Mouse (Mus musculus) liver, embryonic 16.5 days (tissue): Measurements from ENCODE around the gene Nrcam. TPM values are rescaled to one million over a fixed set of nuclear protein-coding genes. Genes with fewer than 3 reads are reported as not detected.
"Not testable (repeated sequence)": the region's sequence is repeated elsewhere in the genome, so short reads cannot be mapped to it uniquely, and the experiment has no call there.

Source experiments
- ATAC-seq: fragments of 200-750 bp; cut with Nextera tagmentation; 2 replicates; pipeline ENCODE4 v1.8.0; 2017; ENCODE audit warnings: low read depth, mild to moderate bottlenecking, moderate number of reproducible peaks, moderate library complexity
- H3K27ac ChIP-seq: fragments of 300-500 bp; sonication (generic); 2 replicates; pipeline ENCODE4 v1.5.1; 2014; ENCODE audit warnings: mild to moderate bottlenecking, low read length
- H3K27me3 ChIP-seq: fragments of 300-500 bp; sonication (generic); 2 replicates; pipeline ENCODE4 v1.6.1; 2014; ENCODE audit warnings: low read depth, low read length, mixed read lengths; ENCODE audit not compliant: control insufficient read depth, insufficient read depth
- H3K36me3 ChIP-seq: fragments of 300-500 bp; sonication (generic); 2 replicates; pipeline ENCODE4 v1.6.1; 2014; ENCODE audit warnings: mild to moderate bottlenecking; ENCODE audit not compliant: control insufficient read depth, insufficient read depth
- H3K4me1 ChIP-seq: fragments of 300-500 bp; sonication (generic); 2 replicates; pipeline ENCODE4 v1.6.1; 2014; ENCODE audit warnings: low read depth, low read length, mixed read lengths; ENCODE audit not compliant: control insufficient read depth
- H3K4me2 ChIP-seq: fragments of 300-500 bp; sonication (generic); 2 replicates; pipeline ENCODE4 v1.6.1; 2014; ENCODE audit warnings: low read depth, low read length, mixed read lengths
- H3K4me3 ChIP-seq: fragments of 300-500 bp; sonication (generic); 2 replicates; pipeline ENCODE4 v1.5.1; 2014; ENCODE audit warnings: low read depth, mild to moderate bottlenecking, low read length
- H3K9ac ChIP-seq: fragments of 300-500 bp; sonication (generic); 2 replicates; pipeline ENCODE4 v1.6.1; 2014; ENCODE audit warnings: low read depth, low read length
- H3K9me3 ChIP-seq: fragments of 300-500 bp; sonication (generic); replicated peaks from 2 replicates; pipeline ENCODE4 v1.6.1; 2016; ENCODE audit warnings: low read length; ENCODE audit not compliant: control insufficient read depth
- WGBS: fragments of 180-500 bp; shearing (Covaris S2); extraction: QIAGEN DNeasy Blood & Tissue Kit; methylation state at CpG from one replicate; pipeline ENCODE4 v1.1.7; 2014; ENCODE audit not compliant: insufficient replicate concordance; 5-methylcytosine and 5-hydroxymethylcytosine counted together
- polyA plus RNA-seq: library from polyadenylated mRNA; unstranded; fragments of >200 nt; fragmentation: Nextera tagmentation; extraction: Ambion mirVana; gene quantifications from 2 replicates; pipeline ENCODE4 v1.2.1, GENCODE M21; 2015

Nrcam gene
- polyA plus RNA-seq: 0.13 and 0.14 TPM in 2 replicates

DNA sequence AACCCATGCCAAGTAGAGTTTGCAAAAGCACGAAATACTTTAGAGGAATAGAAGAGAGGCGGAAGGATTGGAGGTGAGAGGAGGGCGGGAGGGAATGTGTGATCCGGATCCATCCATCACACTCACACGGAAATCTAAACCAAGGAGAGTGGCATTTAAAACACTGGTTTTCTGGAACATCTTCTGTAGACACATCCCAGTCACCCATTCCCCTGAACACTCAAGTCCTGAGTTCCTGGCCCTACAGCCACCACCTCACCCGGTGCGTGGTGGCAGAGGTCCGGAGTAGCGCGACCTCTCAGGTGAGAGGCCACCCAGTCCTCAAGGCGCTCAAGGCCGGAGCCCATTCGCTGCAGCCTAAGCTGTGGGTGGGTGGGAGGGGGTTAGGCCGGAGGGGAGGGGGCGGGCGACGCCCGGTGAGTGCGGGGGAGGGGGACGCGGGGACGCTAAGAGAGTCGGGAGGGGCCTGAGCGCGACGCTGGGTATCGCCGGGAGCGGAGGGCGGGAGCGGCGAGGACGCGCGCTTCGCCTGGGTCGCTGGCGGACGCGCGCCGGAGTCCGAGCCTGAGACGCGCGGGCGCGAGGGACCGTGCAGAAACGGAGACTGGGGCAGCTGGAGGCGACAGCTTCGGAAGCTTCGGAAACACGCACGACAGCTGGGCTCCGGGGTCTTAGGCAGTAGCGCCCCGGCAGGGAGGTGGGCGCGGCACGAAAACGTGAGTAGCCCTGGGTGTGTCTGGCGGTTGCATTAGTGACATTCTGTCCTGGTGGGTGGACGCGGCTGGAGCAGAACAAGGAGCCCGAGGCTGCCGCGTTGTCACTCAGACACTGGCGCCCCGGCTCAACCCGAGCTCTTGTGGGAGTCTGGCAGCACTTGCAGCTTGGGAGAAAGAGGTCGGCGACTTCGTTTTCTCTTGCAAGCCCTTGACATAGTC is at the start of gene Nrcam:
Gene Nrcam, plus strand, starts transcription at position 505 of the 935 bp plus-strand sequence.
- no peak for ATAC-seq
- WGBS: 4% methylated on average over 72 of the region's 74 CpGs

DNA sequence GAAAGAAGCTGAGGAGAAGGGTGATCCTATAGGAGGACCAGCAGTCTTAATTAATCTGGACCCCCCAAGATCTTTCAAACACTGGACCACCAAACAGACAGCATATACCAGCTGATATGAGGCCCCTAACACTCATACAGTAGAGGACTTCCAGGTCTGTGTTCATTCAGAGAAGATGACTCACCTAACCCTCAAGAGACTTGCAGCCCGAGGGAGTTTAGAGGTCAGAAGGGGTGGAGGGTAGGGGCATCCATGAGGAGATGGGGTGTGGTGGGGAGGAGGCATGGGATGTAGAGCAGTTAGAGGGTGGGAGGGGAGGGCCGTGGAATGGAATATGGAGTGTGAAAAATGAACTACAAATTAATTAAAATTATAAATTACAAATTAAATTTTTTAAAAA is 48.5 kb upstream of the Nrcam start:
- ATAC-seq, H3K27ac ChIP-seq, H3K9me3 ChIP-seq, H3K4me1 ChIP-seq, H3K4me3 ChIP-seq, H3K27me3 ChIP-seq, H3K9ac ChIP-seq, H3K4me2 ChIP-seq, H3K36me3 ChIP-seq: not testable (repeated sequence)
- WGBS: 49% methylated on average over 2 of the region's 2 CpGs

More for the DNA sequence above, at the start of gene Nrcam:
- Histone ChIP-seq H3K27me3 (peaks cover 36% of the 10 kb centered on the region), H3K9ac (no peak within 1 kb of the TSS), H3K4me2 (peak within 1 kb of the TSS; percentile 76), H3K4me3 (peak within 1 kb of the TSS; percentile 53), H3K36me3 (no peaks in the 10 kb centered on the region), H3K4me1 (no peaks in the 10 kb centered on the region; the same call in 1 of the 2 replicates), H3K9me3 (no peaks in the 10 kb centered on the region), H3K27ac (no peak within 1 kb of the TSS)

DNA sequence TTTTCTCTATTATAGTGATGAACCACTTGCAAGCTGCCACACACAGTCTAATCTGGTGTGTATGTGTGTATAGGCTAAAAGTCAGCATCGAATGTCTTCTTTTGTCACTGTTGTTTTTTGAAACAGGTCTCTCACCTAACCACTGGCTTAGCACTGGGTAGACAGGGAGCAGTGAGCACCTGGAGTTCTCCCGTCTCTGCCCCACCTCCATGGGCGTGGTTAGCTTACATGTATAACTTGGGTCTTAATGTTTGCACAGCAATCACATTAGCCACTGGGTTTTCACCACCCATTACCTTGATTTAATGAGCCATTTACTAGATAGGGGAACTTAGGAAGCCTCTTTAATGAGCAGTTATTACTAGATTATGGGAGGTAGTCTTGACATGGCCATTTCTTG is 47.2 kb upstream of the Nrcam start:
- no peak overlapping the region for H3K27ac ChIP-seq
- H3K4me3 ChIP-seq: no peak overlapping the region
- 51% methylated on average over 3 of the region's 3 CpGs for WGBS
- H3K4me2 ChIP-seq: no peak overlapping the region
- no peaks in the 10 kb centered on the region; the same call in none of the 2 replicates for H3K4me1 ChIP-seq
- H3K9ac ChIP-seq: no peak overlapping the region
- no peak for ATAC-seq
- H3K27me3 ChIP-seq: no peaks in the 10 kb centered on the region
- H3K9me3 ChIP-seq: no peaks in the 10 kb centered on the region
- no peaks in the 10 kb centered on the region for H3K36me3 ChIP-seq

GRCm38 (mm10) chr12:44283378-44283777 is 45.3 kb upstream of the Nrcam start:
- no peak overlapping the region for H3K27ac ChIP-seq
- 32% methylated on average over 9 of the region's 9 CpGs for WGBS
- ATAC-seq: no peak
- H3K36me3 ChIP-seq: no peaks in the 10 kb centered on the region; the same call in 1 of the 2 replicates
- no peak overlapping the region for H3K4me2 ChIP-seq
- H3K4me3 ChIP-seq: no peak overlapping the region
- no peaks in the 10 kb centered on the region for H3K9me3 ChIP-seq
- no peaks in the 10 kb centered on the region for H3K27me3 ChIP-seq
- H3K9ac ChIP-seq: no peak overlapping the region
- H3K4me1 ChIP-seq: no peaks in the 10 kb centered on the region; the same call in none of the 2 replicates

DNA sequence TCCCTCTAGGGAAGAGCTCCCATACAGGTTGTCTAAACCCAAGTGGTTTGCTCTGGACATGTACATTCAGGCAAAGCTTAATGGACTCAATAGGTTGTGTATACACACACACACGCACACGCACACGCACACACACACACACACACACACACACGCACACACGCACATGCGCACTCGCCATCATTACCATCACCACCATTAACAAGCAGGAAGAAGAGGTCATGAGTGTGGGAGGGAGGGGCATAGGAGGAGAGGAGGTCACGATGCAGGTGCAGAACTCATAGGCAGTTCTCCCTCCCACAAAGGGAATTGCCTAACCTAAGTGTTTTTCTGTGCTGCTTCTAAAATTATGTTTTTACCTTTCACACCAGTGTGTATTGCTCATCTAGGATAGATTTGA is 41.7 kb upstream of the Nrcam start:
- no peak overlapping the region for H3K4me2 ChIP-seq
- H3K9ac ChIP-seq: no peak overlapping the region
- no peak overlapping the region for H3K4me3 ChIP-seq
- ATAC-seq: no peak
- H3K27ac ChIP-seq: no peak overlapping the region
- H3K9me3 ChIP-seq: no peaks in the 10 kb centered on the region
- 89% methylated on average over 8 of the region's 8 CpGs for WGBS
- H3K36me3 ChIP-seq: no peaks in the 10 kb centered on the region; the same call in 1 of the 2 replicates
- H3K4me1 ChIP-seq: no peaks in the 10 kb centered on the region
- no peaks in the 10 kb centered on the region for H3K27me3 ChIP-seq

DNA sequence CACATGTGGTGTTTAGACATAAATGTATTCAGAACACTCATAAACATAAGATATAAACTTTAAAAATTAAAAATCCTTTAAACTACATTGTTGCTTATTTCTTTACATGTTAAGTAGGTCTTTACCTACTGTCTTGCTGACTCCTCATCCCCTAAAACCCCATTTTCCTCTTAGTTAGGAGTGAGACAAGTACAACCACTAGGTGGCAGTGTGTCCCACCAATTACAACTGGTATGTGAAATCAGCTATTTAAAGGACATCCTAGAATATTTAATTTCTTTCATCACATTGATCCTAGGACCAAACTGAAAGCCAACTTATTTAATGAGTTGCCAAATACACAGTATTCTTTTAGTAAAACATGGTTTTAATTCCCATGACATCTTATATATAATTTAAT is 36.4 kb upstream of the Nrcam start:
- Histone ChIP-seq H3K27ac (no peak overlapping the region), H3K36me3 (no peaks in the 10 kb centered on the region; the same call in 1 of the 2 replicates), H3K27me3 (no peaks in the 10 kb centered on the region), H3K9ac (no peak overlapping the region), H3K9me3 (no peaks in the 10 kb centered on the region), H3K4me2 (no peak overlapping the region), H3K4me3 (no peak overlapping the region), H3K4me1 (no peaks in the 10 kb centered on the region)
- ATAC-seq: no peak

GRCm38 (mm10) chr12:44300793-44301192 is 27.9 kb upstream of the Nrcam start:
- Histone ChIP-seq H3K4me1 (no peaks in the 10 kb centered on the region), H3K9ac (no peak overlapping the region), H3K4me3 (no peak overlapping the region), H3K27me3 (no peaks in the 10 kb centered on the region), H3K9me3 (no peaks in the 10 kb centered on the region), H3K27ac (no peak overlapping the region), H3K36me3 (no peaks in the 10 kb centered on the region), H3K4me2 (no peak overlapping the region)
- no peak for ATAC-seq

DNA sequence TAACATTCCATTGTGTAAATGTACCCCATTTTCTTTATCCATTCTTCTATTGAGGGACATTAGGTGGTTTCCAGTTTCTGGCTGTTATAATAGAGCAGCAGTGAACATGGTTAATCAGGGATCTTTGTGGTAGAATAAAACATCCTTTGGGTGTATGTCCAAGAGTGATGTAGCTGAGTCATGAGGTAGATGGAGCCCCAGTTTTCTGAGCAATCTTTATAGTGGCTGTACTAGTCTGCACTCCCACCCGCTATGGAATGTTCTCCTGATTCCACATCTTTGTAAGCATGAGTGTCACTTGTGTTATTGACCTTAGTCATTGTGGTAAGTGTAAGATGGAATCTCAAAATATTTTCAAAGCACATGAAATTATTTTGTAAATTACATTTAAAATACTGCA is 24.7 kb upstream of the Nrcam start:
- H3K4me3 ChIP-seq: no peak overlapping the region
- no peaks in the 10 kb centered on the region for H3K4me1 ChIP-seq
- H3K4me2 ChIP-seq: no peak overlapping the region
- WGBS: 75% methylated on average over 1 of the region's 1 CpGs
- H3K36me3 ChIP-seq: peaks cover 5% of the 10 kb centered on the region; the same call in 1 of the 2 replicates
- ATAC-seq: no peak
- no peak overlapping the region for H3K27ac ChIP-seq
- no peaks in the 10 kb centered on the region for H3K9me3 ChIP-seq
- no peaks in the 10 kb centered on the region for H3K27me3 ChIP-seq
- H3K9ac ChIP-seq: no peak overlapping the region

DNA sequence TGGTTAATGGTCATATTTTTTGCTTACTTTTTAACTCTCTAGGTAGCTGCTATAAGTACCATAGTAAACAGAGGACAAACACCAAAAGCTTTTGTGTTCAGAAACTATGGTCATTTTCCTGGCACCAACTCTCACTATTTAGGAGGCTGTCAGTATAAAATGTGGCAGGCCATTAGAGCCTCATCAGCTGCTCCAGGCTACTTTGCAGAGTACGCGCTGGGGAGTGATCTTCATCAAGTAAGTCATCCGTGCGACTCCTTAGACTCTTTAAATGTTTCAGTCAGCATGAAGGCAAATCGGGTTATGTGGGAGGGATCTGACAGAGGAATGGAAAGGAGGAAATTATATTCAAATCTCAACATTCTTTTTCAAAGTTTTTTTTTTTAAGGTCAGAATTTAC is 23.8 kb upstream of the Nrcam start:
- H3K4me2 ChIP-seq: no peak overlapping the region
- H3K9me3 ChIP-seq: no peaks in the 10 kb centered on the region
- no peak overlapping the region for H3K4me3 ChIP-seq
- H3K36me3 ChIP-seq: peaks cover 5% of the 10 kb centered on the region; the same call in 1 of the 2 replicates
- H3K27ac ChIP-seq: no peak overlapping the region
- H3K27me3 ChIP-seq: no peaks in the 10 kb centered on the region
- no peak for ATAC-seq
- H3K9ac ChIP-seq: no peak overlapping the region
- WGBS: 78% methylated on average over 5 of the region's 5 CpGs
- no peaks in the 10 kb centered on the region for H3K4me1 ChIP-seq
